Mouse (Mus musculus): ENCODE data around the gene Psma1. TPM values are rescaled to one million over a fixed set of nuclear protein-coding genes. Genes with fewer than 3 reads are reported as not detected.

Gene Psma1
- total RNA-seq, 2 experiments from 2014 or later: 97.6 to 106 TPM

- peak; percentile 17 for DNase-seq (ENCODE audit: low spot score)
These were observed 5.8 kb upstream of the Psma1 start for GRCm38 (mm10) chr7:114281671-114282070.

GRCm38 (mm10) chr7:114275372-114276004 is 430 bp downstream of the Psma1 start:
- no peak for DNase-seq (ENCODE audit: low spot score)

DNA sequence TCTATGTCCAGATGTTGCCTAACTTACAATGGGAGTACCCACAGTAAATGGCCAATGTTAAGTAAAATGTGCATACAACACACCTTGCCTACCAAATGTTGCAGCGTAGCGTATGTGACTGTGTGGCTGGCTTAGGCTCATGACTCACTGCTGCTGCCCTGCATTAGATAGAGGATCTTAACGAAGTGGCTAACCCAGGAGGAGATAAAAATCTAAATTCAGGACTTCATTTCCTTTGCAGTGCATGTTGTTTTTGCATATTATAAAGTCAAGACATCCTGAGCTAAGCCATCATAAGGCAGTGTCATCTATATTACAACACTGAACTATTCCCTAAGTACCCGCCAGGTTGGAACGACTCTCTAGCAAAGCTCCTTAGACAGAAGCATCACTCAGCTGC is 7.5 kb downstream of the Psma1 start:
- DNase-seq (ENCODE audit: low spot score): no peak

DNA sequence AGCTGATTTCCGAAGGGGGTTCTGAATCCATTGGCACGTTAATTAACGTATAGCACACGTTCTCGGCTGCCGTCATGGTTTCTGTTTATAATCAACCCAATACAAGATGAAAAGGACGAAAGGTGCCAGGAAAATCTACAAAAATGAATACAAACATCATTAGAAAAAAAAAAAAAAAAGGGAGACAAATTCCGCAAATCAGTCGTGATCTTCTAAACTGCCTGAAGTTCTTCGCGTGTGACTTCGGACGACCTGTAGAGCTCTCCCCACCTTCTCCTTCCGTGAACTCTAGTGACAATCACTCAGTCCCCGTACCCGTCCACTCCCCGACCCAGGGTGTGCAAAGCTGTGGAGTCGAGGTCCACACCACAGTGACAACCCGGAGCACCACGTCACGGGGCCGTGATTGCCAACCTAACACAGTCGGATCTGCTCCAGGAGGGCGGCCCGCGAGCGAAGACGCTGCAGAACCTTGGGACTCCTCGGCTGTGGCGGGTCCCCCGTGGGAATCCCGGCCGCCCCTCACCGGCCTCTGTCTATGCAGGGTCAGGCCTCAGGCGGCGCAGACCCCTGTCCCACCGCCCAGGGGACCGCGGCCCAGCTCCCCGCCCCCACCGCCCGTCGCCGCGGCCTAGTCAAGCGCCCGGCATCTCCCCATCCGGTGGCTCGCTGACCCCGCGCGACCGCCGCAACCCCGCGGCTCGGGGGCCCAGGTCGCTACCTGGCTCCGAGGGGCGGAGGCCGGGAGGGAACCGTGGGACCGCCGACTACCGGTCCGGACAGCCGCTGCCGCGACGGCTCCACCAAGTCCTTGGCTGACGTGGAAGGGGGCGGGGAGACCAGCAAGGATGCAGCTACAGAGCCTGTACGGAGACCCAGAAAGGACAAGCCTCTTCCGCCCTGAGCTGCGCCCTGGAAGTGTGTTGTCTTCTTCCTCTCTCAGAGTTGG is 21.8 kb downstream of the Psma1 start, which contains the start of gene Copb1:
Gene Copb1 (minus strand): TSS at position 827 of the 949 bp plus-strand sequence.
- DNase-seq (ENCODE audit: low spot score): peak; percentile 94

DNA sequence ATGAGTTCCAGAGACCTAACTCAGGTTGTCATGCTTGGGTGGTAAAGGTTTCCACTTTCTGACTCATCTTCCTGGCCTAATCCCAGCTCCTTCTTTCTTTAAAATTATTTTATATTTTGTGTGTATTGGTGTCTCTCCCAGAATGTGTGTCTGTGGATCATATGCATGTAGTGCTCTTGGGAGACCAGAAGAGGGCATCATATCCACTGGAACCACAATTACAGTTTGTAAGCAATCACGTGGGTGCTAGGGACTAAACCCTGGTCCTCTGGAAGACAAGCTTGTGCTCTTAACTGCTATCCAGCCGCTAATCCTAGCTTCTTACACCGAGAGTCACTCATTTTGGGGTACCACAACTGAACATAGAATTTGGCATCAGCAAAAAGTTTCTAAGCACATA is 24.2 kb downstream of the Psma1 start:
- no peak for DNase-seq (ENCODE audit: low spot score)

DNA sequence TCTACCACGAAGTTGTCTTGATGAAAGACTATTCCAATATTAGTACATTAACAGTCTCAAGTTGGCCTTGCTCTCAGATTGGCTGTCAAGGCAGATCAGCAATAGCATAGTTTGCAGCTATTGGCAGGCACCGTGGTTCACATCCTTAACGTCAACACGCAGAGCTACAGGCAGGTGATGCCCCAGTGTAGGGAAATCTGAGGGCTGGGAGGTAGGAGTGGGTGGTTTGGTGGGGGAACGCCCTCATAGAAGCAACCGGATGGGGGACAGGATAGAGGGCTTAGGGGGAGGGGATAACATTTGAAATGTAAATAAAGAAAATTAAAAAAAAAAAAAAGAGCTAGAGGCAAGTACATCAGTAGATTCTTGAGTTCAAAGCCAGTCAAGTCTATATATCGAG is 41.9 kb downstream of the Psma1 start:
- no peak for DNase-seq (ENCODE audit: low spot score)

DNA sequence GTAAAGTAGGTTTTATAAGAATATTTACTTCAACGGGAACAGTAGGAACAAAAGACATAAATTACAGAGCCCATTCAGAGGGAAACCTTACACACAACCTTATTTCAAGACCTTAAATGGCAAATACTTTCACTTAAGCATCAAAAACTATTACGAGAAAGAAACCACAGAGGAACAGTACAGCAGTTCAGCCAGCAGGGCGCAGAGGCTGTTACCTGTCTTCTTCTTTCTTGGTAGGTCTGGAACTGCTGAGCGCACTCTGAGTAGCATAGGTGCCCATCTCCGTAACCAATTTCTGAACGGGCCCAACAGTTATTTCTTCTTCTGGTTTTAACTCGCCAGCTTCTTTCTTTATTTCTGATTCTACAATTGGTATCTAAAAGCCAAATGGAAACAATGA is 42.9 kb downstream of the Psma1 start:
- DNase-seq (ENCODE audit: low spot score): no peak

DNA sequence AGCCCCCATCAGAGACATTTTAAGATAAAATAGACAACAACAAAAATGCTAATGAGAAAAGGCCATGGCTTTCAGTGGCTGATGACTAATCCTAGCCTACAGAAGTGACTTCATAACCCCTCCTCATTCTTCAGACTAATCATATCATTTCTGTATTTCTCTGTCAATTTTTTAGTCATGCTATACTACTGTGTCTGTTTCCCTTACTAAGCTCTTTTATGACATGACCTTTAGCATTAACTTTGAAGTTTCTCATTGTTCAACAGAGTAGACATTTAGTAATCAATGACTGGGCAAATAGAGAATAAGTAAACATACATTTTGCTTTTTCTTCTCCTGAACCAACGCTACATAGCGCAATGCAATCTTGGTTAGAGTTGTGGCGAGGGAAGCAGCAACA is 44.1 kb downstream of the Psma1 start:
- no peak for DNase-seq (ENCODE audit: low spot score)

DNA sequence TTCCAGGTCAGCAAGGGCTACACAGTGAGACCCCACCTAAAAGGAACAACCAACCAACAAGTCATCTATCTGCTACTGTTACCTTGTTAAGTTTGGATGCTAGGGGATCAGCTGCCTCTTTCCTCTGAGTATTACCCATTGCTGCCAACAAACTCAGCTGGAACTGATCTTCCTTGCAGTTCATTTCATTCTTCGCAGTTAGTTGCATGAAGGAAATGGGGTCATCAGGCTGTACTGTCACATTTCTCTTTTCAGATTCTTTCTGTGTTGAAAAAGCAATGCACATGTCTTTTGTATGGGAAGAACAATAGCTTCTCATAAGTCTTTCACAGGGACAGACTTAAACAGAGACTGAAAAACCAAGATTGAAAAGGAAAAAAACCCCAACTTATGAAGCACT is 49.4 kb downstream of the Psma1 start:
- no peak for DNase-seq (ENCODE audit: low spot score)

DNA sequence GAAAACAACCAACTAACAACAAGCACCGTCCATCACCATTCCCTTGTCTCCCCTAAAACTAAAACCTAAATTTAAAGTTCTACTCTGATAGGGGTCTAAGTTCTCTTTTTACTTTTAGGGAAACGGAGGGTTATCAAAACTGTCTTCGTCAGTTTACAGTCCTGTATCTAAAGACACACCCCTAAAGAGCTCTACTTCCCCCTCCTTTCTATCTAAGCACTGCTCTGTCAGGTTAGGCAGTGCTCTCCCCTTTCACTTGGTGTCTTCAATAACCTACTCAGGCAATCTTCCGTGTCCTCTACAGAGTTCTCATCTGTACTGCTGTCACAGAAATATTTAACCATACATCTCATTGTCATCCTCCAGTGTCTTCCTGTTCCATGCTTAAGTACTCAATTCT is 55.5 kb downstream of the Psma1 start:
- DNase-seq (ENCODE audit: low spot score): no peak

GRCm38 (mm10) chr7:114216908-114217307 is 59.0 kb downstream of the Psma1 start:
- no peak for DNase-seq (ENCODE audit: low spot score)

Other genes with a start within 250 kb of the Psma1 start
- gene Rras2, start 158.3 kb downstream of the Psma1 start, total RNA-seq (2021): 10 to 100 TPM; 14.3 to 15.3 TPM
- 10 to 100 TPM; 21.6 to 26.4 TPM for gene Copb1, start 21.4 kb downstream of the Psma1 start, total RNA-seq (2021)
- gene Pde3b, start 139.2 kb upstream of the Psma1 start, total RNA-seq (2021): 1 to 10 TPM; 3.6 to 4.5 TPM

Measured in gastrocnemius, adult 18-20 months (tissue).